Mouse (Mus musculus): ENCODE data around the gene Btf3.
A peak's percentile ranks its signal among the peaks of the same experiment; 100 is the strongest.

Btf3 gene

DNA sequence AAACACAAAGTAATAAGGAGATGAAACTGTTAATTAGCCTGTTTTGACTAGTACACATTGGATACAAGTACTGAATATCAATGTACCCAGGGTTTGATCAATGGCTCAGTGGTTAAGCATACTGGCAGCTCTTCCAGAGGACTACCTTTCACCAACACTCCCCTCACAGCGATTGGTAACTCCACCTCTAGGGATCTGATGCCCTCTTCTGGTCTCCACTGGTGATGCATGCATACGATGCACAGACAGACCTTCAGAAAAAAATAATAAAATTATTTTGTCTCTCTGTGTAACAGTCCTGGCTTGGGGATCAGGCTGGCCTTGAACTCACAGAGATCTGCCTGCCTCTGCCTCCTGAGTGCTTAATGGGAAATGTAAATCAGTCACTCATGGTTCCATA is 15.3 kb upstream of the Btf3 start:
- no peak for DNase-seq

DNA sequence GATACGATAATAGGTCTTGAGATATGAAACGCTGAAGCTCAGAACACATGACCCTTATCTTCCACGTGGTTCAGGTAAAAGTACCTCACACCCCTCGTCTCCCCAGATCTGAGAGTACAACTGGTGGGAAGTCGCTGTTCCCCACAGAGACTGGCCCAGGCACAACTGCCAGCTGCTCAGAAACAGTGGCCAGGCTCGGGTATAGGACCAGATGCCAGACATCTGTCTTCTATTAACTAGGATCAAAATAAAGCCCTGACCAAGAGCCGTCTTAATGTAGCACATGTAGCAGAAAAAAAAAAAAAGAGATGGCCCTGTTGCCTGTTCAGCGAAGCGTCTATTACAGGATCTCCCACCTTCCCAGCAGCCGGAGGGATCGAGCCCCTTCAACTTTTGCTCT is 8.2 kb upstream of the Btf3 start:
- DNase-seq: no peak

DNA sequence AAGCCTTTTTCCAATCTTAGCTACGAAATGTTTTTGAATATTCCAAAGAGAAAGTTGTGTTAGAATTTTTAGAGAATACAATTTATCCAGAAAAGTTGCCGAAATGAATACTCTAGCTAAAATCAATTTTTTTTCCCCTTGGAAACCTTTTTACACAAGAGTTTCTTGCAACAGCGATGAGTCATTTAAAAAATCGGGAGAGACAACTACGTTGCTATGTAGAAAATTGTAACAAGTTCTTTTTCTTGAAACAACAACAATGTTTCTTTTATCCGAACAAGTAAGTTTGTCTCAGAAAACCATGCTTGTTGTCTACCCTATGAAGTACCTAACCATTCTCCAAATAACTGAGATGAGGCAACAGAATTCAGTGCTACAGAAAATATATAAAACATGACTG is 1.1 kb upstream of the Btf3 start:
- no peak for DNase-seq

DNA sequence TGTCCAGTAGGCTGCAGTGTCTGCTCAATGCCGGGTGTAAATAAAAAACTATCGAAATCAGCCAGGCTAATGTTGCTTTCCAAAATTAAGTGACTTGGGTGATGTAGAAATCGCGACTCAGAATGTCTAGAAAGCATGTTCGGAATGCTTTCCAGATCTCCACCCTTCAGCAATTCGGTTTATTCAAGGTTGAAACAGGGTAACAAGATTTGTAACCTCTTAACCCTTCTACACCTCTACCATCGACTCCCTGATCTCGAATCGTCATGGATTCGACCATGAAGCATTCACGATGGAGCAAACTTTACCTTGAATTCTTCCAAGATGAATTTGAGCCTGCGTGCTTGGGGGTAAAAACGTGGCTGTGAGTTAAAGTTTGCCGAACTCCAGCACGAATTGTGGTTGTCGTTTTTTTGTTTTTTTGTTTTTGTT is 456 bp upstream of the Btf3 start:
- DNase-seq: no peak

DNA sequence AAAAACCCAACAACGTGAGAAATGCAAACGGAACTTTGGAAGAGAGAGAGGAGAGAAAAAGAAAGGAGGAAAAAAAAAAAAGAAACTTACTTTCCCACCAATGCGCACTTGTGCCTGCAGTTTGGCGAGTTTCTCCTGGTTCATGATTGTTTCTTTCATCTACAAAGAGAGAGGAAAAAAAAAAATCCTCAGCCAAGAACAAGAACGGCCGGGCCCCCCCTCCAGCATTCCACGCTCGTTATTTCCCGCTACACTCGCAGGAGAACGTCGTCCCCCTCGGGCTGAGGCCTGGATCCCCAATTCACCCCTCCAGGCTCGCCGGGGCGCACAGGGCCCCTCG is 696 bp downstream of the Btf3 start:
- no peak for DNase-seq

DNA sequence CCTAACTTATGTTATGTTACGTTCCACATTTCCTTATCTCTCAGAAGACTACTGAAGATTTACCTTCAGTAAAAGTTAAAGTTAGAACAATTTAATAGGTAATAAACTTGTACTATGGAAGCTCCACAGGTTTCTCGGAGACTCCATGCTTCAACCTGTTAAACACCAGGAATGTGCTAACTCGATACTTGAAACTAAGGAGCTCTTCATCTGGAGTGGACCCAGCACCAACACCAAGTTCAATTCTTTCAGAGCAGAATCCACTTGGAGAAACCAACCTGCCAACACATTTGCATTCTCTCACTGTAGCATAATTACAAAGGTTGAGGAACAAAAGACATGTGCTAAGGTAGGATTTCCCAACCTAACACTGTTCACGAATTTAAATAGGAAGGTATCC is 1.7 kb downstream of the Btf3 start:
- no peak for DNase-seq

DNA sequence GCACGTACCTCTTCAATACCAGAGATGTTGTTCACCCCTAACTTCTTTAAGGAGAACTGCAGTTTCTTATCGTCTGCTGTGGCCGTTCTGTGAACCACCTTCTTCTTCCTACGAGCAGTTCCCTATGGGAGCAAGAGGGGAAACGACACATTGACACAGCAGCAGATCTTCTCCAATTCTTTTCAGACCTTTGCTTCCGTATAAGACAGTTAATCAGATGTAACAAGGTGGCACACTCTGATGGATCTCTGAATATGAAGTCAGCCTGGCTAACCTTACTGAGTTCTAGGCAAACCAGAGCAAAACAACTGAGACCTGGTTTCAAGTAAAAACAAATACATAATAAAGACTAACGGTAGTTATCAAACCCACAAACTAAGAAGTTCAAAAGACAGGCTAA is 3.2 kb downstream of the Btf3 start:
- DNase-seq: no peak

DNA sequence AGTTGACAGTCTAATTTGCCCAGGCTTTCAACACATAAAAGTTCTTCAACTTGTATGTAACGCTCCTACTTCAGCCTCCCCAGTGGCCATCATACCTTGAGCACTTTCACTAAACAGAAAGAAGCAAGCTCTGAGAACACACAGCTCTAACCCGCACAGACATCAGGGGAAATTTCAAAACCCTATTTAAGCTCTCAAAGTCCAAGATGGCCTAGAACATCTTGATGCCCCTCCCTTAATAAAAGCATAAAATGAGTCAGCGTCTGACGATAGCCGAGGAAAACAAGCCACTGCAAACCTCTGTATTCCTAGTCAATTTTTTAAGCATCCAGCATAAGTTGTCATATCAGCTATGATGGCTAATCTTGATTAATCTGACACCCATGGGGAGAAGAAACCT is 5.2 kb downstream of the Btf3 start:
- DNase-seq: no peak

DNA sequence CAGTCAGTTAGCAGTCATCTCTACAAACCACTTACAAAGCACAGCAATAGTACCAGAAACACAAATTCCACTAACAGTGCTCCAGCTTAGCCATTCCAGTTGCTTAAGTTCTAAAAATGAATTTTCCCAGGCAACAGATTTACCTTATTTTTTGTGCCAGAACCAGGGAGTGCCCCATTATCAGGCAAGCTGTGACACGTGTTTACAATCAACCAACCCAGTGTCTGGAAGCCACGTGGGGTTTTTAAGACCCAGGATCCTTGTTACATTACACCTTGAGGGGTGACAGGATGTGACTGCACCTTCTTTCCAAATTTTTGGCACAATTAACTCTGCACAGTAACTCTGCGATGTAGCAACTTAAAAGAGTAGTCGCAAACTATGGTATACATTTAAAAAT is 8.1 kb downstream of the Btf3 start:
- DNase-seq: no peak

DNA sequence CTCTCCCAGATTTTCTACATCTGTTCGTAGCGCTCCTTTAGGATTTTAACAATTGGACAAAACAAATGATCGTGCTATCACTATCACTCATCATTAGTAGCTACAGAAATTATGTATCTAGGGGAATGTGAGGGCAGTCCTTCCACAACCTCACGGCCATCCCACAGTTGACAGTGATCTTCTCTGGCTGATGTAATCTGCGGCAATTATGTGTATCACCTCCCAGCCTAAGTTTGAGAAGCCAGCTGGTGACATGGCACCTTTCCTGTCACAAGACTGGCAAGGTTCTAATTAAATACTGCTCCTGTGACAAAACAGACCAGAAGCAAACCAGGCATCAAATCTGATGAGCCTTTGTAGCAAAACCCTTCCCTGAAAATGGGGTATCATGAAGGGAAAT is 8.8 kb downstream of the Btf3 start:
- DNase-seq: no peak

DNA sequence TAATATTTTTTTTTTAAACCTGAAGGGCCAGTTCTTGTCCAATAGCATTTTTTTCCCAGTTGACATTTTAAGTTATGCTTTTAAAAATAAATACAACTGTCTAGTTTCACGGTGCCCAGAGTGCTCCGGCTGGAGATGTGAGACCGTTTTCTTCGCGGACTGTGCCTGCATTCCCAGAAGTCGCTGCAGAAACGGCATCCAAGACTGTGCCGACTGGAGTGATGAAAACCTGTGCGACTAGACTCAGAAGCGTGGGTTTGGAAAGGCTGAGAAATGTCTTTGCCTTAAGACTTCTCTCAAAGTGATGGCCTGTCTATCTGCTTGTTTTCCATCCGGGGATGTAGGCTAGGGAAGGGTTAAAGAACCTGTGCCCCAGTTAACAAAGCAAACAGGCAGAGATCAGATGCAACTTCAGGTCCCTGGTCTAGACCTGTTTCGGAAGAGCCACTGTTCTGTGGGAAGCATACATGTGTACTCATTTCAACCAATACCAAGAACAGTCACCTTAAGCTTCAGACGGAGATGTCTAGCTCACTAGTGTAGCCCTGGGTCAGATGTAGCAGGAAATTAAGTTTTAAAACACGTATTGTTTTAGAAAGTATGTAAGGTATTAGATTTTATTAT is 9.8 kb downstream of the Btf3 start:
- no peak for DNase-seq

DNA sequence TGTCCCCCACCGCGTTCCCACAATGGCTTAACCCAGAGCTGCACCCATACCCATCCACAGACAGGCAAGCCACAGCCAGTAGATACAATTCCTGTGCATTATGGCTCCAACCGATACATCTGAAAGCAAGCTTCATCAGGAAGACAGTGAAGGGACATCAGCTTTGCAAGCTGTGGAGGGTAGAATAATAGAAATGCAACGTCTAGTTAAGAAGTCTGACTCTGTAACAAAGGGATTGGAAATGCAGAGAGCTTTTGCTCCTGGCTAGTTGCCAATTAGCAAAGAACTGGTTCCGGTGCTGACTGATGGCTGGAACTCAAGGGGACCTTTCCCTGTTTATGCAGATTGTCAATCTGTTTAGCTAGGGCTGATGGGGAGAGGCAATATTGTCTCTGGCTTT is 10.4 kb downstream of the Btf3 start:
- no peak for DNase-seq

DNA sequence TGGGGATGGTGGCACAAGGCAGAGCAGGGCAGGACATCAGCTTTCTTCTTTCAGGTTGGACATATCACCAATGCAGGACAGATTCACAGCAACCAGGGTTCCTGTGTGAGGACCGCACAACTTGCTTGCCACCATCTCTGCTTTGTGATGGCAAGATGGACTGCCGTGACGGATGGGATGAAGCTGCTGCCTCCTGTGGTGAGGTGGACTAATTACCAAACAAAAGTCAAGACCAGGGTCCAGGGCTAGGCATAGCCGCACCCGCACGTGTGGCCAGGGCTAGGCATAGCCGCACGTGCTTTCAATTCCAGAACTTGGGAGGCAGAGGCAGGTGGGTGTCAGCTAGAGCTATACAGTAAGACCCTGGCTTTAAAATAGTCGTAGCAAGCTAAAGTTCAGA is 11.5 kb downstream of the Btf3 start:
- no peak for DNase-seq

DNA sequence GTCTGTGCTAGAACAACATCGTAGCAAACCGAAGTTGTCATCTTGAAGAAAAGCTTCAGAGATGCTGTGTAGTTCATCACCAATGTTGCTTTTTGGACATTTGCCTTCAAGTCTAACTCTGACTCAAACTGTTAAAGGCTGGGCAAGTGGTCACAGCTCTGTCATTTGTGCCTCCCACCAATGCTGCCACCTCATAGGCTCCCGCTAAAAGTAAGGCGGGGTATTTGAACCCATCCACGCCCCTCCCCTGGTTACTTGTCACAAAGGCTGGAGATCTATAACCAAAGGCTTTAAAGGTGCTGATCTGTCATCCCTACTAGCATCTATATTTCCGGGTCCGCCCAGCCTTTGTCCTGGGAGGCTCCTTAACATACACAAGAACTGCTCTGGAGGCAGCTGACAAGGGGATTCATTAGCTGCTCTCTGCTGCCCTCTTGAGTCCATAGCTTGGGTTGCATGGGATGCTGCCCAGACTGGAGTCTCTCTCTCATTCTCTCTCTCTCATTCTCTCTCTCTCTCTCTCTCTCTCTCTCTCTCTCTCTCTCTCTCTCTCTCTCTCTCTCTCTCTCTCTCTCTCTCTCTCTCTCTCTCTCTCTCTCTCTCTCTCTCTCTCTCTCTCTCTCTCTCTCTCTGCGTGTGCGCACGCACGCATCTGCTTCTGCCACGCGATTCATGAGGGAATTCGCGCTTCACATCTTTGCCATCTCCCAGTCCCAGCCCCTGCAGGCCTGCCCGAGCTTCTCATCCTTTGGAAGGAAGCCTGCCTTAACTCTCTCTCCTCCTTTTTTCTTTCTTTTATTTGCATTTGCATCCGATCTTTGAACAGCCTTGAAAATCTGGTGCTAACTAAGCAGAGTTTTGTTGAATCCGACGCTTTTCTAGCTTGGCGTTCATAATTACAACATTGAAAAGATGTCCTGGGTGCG is 17.7 kb downstream of the Btf3 start:
- peak; percentile 81 for DNase-seq

DNA sequence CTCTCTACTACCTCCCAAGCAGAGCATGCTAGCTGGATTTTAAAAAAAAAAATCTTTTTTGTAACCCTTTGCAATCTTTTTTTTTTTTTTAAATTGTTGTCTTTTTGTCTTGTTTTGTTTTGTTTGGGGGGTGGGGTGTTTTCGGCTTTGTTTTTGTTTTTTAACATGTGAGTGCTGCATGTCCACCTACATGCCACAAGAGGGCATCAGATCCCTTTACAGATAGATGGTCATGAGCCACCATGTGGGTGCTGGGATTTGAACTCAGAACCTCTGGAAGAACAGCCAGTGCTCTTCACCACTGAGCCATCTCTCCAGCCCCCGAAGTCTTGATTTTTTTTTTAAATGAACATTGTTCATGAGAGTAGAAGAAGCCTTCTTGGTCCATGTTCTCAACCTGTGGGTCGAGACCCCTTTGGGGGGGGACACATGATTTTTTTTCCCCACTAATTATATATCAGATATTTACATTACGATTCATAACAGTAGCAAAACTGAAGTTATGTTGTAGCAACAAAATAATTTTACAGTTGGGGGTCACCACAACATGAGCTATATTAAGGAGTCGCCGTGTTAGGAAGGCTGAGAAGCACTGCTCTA is 18.8 kb downstream of the Btf3 start:
- no peak for DNase-seq

DNA sequence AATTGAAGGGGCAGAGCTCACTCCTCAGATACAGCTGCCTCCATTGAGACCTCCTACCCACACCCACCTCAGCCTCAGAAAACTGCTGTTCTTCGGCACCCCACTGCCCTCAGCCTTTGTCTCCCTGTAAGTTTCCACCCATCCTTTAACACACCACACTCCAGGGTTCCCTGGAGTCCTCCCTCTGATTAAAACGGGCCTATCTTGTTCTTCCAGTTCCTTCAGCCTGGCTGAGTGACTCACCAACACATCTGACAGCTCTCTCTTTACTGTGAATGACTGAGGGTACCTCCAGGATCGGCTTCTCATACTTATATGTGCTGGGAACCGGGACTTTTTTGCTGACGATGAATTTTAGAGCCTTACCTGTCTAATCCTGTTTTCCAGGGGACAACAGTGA is 20.7 kb downstream of the Btf3 start:
- DNase-seq: no peak

DNA sequence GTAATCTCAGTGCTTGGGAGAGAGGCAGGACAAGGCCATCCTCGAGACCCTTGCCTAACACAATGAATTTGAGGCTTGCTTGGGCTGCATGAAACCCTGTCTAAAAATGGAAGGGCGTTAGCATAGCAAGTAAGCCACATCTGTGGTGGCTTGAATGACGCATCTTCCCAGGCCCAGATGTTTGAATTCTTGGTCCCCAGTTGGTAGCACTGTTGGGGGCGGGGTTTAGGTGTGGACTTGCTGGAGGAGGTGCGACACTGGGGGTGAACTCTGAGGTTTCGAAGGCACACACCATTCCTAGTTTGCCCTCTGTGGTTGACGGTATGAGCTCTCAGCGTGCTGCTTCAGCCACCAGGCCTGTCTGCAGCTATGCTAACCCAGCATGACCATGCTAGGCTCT is 25.1 kb downstream of the Btf3 start:
- no peak for DNase-seq

DNA sequence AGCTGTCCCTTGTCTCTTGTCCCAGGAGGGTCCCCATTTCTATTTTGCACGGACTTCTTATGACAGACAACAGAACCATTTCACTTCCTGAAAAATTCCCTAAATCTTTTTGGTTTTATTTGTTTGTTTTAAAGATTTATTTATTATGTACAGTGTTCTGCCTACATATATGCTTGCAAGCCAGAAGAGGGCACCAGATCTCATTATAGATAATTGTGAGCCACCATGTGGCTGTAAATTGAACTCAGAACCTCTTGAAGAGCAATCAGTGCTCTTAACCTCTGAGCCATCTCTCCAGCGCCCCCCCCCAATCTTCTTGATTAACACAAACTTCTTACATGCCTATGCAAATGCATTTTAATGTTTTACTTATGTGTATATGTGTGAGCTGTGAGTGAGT is 26.1 kb downstream of the Btf3 start:
- DNase-seq: no peak

DNA sequence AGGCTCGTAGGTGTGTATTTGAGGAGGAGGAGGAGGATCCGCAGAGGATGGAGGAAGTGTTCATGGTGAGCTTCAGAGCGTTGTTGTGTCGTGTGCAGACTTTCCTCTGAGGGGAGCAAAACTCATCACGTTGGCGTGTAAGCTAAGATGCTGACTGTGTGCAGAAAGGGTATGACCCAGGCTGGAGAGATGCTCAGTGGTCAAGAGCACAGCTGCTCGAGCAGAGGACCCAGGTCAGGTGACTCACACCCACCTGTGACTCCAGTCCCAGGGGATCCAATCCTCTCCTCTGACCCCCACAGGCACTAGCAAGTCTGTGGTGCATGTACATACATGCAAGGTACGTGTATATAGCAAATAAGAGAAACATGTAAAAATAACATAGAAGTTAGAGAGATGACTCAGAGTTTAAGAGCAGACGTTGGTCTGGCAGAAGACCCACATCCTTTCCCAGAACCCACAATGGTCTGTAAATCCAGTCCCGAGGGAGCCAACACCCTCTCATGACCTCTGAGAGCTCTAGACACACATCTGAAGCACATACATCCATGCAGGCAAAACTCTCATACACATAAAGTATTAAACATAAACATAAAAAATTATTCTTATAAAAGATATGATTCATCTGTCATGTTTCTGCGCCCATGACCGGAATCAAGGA is 35.7 kb downstream of the Btf3 start:
- no peak for DNase-seq

DNA sequence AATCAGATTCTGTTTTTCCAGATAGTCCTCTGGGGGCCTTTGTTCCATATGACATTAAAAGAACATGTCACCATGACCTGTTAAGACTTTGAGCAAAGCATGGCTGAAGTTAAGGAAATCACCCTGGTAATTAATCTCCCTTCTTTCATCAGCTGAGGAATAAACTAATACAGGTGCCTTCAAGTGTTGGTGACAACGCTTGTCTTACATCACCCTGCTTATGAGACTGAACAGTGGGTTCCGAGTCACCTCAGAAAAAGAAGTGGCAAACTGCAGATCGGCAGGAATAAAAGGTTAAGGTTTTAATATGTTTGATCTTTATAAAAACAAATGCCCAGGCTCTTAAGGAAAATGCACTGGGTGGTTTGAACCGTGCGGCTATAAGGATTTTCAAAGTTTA is 37.1 kb downstream of the Btf3 start, which contains the start of gene Gm21976:
TSS of gene Gm21976 (plus strand) at position 202 of the 400 bp plus-strand sequence.
- no peak for DNase-seq

DNA sequence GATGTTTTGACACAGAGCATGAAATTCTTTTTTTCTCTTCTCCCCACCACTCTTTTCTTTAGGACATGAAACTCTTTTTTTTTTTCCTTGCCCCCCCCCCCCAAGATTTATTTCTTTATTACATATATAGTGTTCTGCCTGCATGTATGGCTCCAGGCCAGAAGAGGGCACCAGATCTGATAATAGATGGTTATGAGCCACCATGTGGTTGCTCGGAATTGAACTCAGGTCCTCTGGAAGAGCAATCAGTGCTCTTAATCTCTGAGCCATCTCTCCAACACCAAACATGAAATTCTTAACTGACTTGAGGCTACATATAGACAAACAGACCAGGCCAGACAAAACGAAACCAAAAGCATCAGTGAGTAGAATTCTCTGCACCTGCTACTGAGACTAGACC is 39.3 kb downstream of the Btf3 start:
- no peak for DNase-seq

DNA sequence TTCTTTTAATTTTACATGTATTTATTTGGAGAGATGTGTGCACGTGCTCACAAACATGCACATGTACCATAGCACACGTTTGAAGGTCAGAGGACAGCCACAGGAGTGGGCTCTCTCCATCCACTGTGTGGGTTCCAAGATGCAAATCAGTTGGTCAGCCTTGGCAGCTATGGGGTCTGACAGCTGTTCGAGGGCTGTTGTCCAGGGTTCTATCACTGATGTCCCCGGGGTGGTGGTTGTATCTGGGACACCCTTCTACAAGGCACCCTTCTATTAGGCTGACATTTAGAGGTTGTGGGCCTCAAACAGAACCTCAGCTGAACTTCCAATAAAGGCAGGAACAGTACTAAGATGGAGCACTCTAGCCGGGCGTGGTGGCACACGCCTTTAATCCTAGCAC is 40.6 kb downstream of the Btf3 start:
- DNase-seq: no peak

DNA sequence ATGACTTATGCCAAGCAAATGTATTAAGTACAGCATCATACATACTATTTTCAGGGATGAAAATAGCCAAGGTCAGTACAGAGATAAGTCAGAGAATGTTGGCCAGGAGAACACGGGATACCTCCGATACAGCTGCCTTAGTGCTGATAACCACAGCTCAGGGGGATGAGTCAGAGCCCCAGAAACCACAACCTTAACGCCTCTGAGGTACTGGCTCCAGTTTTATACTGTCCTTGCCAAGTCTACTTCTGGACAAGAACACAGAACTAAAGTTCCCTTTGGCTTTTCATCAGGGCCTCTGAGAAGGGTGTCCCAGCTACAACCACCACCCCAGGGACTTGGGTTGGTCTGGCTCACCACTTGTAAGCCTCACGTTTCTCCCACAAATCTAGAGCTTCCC is 41.2 kb downstream of the Btf3 start:
- DNase-seq: no peak

DNA sequence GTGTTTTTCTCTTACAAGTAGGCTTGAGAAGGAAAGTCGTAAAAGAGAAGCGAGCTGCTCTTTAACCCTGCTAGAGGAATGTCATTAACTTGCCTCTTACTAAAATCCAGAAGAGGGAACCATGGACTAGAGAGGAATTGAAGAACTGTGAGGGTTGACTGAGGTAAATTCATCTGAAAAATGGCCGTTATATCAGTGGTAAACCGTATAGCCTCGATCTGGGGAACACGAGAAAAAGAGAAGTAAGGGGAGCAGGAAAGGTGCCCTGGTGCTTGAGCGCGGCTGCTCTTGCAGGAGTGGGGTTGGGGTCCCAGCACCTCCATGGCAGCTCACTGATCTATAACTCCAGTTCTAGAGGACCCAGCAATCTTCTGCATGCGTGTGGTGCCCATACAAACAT is 42.8 kb downstream of the Btf3 start:
- no peak for DNase-seq

Data from layer of hippocampus, adult 9-11 months (tissue).